Mouse (Mus musculus): ENCODE measurements around the gene Nol3.

DNA sequence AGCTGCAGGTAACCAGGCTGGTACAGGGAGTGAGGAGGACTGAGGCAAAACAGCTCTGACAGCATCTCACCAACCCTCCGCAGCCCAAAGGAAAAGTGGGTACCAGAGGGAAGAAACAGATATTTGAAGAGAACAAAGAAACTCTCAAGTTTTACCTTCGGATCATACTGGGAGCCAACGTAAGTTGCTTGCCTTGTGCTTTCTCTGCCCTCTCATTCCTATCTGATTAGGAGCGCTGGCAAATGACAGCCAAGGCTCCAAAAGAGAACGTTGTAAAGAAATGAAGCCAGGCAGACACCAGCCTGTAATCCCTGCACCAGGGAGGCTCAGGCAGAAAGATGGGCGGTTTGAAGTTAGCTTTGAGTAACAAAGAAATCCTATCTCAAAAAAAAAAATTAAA lies 51.0 kb downstream of the Nol3 start:
- no peak for TF ChIP-seq CTCF (IDR thresholded peaks at IDR 0.05; ENCODE audit: low read depth)
- no peak for TF ChIP-seq EP300 (optimal IDR thresholded peaks at IDR 0.05)

All from stomach, postnatal 0 days (tissue).